Mouse (Mus musculus) retina, embryonic 14.5 days (tissue): ENCODE data around the gene Cys1.
"Not testable (repeated sequence)": the region's sequence is repeated elsewhere in the genome, so short reads cannot be mapped to it uniquely, and the experiment has no call there.

Experiments used
- DNase-seq: peaks from one replicate; pipeline ENCODE4 v3.0.0-alpha.2; 2015; ENCODE audit warnings: low spot score

The Cys1 gene

DNA sequence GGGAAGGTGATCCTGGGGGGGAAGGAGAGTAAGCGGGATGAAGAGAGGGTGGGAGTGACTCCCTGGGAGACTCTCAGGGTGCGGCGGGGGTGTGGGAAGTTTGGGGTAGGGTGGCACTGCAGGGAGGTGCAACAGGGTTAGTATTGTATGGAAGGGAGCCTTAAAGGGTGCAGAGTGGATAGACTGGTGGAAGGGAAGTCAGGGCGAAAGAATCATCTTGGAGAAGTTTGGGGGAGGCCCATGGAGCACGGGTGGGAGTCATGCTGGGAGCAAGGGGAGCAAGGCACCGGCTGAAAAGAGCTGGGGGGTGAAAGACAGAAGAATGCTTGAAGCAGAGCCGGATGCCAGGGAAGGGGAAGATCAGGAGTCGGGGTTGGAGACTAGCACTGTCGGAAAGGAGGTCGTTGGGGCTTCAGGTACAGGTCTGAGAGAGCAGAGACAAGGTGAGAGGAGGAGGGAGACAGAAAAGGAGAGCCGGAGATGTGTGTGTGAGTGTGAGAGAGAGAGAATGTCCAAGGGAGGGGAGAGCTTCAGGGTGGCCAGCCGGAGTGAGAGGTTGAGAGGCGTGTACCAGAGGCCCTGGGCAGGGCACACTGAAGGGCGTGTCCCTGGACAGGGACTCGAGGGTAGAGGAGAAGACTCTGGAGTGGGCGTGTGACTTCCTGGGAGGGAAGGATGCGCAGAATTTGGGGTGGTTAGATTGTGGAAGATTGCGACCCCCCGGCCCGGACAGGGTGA lies at the start of gene Cys1:
TSS of gene Cys1 (minus strand) at position 528 of the 738 bp plus-strand sequence.
- peak; percentile 21 for DNase-seq

DNA sequence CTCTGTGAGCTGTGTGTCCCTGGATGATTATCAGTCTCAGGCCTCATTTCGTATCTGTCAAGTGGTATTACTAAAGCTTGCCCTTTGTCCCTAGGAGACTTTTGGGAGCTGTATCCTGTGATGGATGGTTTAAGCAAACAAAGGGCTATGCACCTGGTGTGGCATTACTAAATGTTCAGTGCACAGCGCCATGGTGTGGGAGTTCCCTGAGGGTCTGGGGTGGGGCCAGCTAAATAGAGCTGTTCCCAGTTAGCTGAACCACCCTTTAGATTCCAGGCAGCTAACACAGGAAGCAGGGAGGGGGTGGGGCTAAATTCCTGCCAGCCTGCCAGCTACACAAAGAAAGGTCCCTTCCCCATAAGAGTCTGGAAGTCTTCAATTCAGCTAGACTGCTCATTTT lies 42.8 kb upstream of the Cys1 start:
- DNase-seq, result peak; percentile 32

DNA sequence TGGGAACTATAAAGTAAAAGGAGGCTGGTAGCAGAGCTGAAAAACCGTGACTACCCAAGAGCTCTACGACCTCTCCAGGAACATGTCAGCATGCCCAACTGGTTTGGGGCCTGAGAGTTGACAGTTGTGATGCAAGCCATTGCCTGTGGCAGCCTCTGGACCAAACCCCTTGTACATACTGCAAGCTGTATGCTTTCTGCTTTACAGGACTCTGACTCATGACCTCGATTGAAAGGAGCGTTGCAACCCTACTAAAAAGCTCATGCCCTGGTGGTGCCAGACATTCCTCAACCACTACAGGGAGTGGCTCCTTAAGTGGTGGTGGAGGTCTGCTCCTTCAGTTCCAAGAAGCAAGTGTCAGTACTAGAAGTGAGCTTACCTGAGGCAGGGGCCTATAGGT lies 42.2 kb upstream of the Cys1 start:
- no peak for DNase-seq

DNA sequence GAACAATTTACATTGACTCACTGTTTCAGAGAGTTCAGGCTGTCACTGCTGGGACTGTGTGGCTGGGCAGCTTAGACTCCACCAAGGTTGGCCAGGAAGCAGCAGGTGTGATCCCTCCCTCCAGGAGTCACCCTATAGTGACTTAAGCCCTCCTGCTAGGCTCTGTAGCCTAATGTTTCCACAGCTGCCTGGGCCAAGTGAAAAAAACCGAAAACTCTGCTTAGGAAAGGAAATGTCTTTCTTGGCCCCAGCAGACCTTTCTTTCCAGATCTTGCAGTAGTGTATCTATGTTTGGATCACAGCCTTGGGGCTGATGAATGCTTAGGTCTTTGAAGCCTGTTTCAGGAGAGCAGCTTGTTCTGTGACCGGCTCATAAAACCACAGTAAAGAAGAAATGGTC lies 41.8 kb upstream of the Cys1 start:
- DNase-seq, result no peak

DNA sequence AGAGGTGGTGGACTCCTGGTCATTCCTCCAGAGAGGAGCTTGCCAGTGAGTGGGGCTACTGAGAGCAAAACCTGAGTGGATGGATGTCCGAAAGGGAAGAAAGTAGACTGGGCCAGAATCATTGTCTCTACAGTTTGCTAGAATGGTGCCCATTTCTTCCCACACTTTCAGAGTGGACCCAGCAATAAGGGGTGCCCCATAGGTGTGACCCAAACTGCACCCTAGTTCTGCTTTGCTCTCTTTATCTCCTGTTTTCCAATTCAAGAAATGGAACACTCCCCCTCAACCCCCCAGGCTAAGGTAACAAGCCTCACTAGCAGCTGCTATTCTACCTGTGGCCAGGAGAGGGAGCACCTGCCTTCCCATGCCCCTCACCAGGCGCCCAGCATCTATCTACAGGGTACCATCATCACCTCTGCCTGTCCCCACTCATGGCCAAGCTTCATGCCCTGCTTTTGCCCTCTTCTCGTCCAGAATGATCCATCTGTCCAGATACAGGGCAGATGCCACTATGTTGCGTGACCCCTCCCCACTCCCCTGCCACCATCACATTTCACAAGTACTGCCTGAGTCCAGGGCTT lies 35.2 kb upstream of the Cys1 start:
- peak; percentile 74 for DNase-seq

DNA sequence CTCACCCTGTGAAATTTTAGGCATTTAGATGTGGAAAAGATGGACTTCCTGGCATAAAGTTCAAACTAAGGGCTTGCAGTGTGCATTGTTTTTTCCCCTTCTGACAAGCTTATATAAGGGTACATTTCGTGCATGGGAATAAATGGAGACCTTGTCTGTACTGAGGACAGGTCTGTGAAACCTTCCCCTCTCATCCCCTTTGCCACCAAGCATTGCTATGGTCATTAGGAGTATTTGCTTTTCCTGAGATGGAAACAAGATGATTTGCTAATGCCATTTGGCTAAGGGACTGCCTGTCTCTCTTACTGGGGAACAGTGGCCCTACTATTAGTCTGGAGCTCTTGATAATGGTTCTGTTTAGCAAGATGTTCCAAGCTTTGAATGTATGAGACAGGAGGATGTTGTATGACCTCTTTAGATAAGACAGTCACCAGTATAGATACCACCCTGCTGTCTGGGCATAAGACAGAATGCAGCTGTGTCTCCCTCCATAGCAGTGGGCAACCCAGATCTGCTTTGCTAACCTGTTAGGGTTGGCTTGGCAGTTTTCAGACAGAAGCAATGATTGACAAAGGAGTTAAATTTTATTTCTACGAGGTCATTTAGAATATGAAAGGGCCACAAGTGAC lies 33.8 kb upstream of the Cys1 start:
- no peak for DNase-seq

DNA sequence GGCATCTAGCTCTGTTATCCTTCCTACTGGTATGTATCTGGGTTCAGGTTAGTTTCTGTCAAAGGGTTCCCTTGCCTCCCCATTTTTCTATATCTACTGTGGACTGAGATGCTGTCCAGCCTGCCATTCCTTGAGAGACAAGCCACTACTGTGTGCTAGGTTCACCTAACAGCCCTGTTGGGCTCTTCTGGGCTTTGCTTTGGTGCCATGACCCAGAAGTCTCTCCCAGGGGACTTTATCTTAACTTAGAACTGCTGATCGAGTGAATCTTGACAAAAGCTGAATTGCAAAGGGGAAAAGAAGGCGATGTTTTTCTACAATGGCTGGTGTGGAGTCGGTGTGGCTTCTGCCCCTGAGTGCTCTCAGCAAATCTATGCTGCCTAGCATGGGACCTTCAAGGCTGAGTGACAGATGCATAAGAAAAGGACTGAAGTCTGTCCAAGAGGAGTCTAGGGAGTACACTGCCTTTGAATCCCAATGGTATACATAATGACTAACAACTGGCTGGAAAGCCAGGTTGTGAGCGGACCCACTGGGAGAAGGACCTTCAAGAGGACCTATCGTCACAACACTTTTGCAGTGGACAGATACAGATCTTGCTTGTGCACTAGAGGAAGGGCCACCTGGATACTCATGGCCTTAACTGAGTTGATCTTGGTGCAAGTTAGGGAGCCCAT lies 33.1 kb upstream of the Cys1 start:
- no peak for DNase-seq

DNA sequence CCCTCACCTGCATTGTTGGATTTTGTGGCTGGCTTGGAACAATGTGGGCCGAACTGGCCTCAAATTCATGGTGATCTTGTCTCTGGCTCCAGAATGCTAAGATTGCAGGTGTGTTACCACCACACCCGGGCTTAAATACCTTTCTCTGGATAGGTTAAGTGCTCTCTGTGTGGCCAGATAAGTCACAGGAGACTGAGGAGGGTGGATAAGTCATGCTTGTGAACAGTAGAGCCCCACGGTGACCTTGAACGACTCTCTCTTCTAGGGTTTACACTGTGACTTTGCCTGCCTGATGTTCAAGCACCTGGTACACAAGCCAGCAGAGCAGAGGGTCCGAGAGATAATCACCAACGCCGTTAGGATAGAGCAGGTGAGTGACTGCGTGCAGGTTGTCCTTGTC lies 30.8 kb upstream of the Cys1 start:
- no peak for DNase-seq

DNA sequence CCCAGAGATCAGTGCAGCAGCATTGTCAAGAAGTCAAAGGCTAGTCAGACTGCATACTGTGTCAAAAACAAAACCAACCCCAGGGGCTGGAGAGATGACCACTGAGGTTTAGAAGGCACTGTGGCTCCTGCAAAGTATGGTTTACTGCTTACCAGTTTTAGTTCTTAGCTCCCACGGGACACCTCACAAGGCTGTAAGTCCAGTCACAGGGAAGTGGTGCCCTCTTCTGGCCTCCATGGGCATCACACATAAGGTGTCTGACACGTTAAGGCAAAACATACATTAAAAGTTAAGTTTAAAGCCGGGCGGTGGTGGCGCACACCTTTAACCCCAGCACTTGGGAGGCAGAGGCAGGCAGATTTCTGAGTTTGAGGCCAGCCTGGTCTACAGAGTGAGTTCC lies 29.1 kb upstream of the Cys1 start:
- peak; percentile 43 for DNase-seq

DNA sequence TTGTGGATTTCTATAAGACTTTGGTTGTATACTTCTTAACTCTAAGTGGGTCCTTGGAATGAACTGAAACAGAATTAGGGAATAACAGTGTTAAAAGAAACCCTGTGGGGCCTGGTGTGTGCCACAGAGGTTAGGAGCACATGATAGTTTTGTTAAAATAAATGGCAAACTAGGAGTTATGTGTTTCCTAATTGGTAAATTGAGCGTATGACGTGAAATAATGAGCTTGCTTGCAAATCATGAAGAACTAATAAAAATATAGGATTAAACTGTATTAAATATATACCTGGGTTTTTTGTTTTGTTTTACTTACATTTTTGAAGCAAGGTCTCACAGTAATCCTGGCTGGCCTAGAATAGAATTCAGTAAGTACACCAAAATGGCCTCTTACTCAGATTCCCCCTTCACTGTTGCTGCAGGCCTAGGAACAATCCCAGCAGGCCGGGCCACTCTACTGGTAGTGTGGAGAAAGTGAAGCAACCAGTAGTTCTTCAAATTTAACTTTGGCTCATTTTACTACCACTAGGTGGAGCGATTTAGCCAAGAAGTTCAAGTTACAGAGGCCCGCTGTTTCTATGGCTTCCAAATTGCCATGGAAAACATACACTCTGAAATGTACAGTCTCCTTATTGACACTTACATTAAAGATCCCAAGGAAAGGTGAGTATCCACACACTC lies 28.4 kb upstream of the Cys1 start:
- DNase-seq, result peak; percentile 93

DNA sequence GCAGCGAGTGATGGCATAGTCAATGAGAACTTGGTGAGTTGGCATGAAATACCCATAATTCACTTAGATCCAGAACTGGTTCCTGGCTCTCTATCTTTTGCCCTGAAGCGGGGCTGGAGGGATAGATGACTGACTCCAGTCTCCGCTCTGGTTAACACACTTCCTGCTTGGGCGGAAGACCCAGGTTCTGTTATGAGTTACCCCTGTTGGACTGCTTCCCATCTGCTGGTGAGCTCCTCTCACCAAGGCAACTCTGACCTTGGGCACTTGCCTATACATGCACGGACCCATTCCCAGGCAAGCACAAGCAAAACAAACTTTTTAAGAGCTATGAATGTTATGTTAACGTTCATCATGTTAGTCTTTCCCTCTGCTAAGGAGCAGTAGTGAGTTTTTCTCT lies 27.8 kb upstream of the Cys1 start:
- DNase-seq, result peak; percentile 20

DNA sequence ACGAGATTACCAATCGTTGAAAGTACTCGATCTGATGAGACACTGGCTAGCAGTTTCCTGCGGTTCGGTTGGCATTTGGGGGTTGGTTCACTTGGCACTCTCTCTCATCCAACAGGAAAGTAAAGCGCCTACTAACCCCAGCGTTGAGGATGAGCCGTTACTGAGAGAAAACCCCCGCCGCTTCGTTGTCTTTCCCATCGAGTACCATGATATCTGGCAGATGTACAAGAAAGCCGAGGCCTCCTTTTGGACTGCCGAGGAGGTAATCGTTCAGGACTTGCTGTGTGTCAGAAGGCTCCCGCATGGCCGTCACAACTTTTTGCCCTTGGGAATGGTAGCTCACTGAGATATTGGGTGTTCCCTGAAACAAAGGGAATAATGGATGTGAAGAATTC lies 27.2 kb upstream of the Cys1 start:
- DNase-seq, result no peak

DNA sequence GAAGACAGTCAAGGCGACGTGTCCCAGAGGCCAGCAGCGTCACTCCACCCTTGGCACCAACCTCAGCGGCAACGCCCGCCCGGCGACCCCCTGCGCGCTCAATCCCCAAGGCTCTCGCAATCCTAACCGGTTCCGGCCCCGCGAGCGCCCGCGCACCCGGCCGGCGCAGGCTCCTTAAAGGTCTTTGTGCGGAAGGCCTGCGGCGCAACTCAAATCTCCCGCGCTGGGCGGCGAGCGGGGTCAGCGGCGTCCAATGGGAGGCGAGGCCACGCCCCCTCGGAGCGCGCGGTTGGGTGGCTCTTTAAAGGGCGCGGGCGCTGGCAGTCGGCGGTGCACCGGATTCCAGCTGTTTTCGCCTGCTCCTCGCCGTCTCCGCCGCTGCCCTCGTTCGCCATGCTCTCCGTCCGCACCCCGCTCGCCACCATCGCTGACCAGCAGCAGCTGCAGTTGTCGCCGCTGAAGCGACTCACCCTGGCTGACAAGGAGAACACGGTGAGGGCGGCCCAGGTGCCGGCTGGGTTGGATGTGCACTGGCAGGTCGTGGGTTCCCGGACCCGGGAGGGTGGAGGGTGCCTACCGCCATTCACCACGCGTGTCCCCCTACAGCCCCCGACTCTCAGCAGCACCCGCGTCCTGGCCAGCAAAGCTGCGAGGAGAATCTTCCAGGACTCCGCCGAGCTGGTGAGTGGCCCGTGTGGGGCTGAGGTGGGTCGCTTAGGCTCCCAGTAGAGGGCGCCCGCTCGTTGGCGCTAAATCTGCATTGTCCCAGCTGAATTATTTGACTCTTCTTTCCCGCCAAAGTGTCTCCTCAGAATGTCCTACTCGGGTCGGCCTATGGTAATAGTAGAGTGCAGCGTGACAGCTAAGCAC lies 26.6 kb upstream of the Cys1 start, which contains the start of gene Rrm2:
TSS of gene Rrm2 (plus strand) at position 288 of the 870 bp plus-strand sequence.
- peak; percentile 98 for DNase-seq

DNA sequence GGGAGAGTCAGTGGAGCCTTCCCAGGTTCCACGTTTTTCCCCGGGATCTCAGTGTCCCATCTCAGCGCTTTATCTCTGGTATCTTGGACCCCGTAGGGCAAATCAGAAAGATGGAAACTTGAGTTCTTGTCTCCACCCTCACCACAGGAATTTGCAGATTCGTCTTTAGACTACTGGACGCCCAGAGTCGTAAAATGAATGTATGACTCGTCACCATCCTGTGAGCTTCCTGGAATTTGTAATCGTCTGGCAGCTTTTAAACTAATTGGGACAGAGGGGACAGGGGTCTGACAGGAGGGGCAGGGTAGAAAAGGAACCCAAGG lies 25.8 kb upstream of the Cys1 start:
- peak; percentile 42 for DNase-seq

DNA sequence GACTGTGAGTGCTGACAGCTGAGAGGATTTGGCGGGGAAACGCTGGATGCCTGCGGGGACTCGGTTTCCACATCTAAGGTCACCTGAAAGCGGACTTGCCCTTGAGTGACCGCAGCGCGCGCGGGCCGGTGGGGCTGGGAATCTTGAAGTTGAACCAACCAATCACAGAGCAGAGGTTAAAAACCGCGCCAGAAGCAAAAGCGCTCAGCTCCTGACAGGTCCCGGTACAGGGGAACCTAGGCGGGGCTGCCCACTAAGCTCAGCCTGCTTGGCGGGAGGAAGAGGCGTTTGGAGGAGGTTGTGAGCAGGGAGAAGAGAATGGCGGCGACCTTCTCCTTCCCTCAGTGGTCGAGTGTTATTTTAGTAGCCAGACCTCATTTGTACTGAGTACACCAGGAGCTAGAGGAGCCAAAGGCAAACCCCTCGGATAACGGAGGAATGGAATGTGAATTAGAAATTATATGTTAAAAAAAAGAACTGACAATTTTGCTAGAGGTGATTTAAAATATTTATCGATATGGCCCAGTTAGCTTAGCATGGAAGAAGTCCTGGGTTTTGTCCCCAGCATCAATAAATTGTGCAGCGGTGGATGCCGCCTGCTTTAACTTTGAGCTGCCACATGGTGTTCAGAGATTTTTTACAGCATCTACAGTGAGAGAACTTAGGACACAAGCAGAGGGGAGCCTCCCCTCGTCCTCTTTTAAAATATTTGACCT lies 25.3 kb upstream of the Cys1 start:
- DNase-seq, result peak; percentile 62

DNA sequence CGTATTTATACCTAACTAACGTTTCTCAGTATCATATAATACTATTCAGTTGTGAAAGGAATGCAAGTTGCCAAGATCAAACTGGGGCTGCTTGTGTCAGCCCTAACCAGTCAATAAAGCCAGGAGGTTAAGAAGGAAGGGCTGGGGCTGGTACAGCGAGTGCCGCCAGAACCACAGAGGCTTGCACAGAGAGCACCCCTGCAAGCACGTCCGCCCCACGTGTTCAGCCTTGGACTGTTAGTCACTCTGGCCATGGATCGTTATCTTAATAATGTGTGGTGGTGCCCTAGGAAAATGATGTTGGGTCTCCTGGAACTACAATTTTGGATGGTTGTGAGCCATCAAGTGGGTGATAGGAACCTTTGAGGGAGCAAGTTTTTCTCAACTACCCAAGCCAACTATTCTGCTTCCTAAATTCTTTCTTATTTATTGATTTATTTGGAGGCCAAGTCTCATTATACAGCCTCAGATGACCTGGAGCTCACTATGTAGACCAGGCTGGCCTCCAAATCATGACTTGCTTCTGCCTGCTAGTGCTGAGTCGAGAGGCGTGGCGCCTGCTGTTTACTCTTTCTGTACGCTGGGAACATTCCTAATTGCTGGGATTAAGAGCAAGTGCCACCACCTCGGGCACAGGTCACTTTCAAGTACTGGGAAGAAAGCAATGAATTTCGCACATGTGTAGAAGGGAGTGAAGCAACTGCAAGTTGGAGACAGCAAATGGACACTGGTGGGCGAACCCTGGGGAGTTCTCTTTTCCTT lies 24.1 kb upstream of the Cys1 start:
- no peak for DNase-seq

DNA sequence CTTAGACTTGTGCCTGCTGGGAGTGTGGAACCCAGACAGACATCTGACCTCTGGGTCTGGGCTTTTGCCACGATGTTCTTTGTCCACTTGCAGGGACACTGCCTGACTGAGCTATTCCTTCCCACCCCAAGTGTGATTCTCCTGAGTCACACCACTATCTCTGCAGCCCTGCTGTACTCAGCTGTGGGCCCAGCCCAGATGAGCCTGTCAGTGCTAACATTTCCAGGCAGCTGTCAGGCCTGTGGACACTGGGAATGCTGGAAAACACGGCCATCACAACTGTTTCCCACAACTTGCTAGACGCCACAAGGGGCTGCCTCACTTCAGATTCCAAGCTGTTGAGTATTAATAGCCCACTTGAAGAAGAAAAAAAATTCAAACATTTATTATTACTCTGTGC lies 21.4 kb upstream of the Cys1 start:
- DNase-seq, result no peak

DNA sequence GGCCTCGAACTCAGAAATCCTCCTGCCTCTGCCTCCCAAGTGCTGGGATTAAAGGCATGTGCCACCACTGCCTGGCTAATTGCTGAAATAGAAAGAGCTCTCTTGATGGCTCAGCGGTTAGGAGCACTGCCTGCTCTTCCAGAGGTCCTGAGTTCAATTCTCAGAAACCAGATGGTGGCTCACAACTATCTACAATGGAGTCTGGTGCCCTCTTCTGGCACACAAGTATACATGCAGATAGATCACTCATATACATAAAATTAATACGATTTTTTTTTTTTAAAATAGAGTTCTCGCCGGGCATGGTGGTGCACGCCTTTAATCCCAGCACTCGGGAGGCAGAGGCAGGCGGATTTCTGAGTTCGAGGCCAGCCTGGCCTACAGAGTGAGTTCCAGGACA lies 20.0 kb upstream of the Cys1 start:
- DNase-seq, result not testable (repeated sequence)

DNA sequence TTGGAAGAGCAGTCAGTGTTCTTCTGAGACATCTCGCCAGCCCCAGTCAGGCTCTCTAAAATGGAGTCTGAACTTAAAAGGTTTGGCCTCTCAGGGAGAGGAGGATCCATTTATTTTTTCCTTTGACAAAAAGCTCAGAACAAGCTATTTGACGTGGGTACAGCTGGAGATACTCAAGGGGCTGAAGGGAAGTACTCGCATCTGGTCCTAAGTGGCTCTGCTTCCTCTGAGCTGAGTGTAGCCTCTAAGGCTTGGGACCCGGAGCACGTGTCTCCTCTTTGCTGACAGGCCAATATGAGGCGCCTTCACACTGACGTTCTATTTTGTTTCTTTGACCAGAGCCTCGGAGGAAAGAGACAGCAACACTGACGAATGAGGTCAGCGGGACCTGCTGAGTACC lies 18.0 kb upstream of the Cys1 start:
- no peak for DNase-seq

DNA sequence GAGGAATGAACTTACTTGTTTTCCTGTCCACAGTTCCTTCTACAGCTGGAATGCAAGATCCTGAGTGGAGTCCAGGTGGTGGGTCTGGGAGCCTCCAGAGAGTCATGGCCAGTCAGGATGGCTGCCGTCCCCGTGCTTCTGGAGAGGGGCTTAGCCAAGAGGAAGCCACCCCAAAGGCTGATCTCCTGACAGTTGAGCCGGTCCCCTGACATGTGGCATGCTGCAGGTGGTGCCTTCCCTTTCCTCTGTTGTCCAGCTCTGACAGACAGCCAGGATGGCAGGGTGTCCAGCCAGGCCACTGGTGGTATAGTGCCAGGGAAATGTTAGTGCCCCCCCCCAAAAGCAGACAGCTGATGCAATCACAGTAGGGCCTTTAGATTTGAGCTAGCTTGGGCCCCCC lies 16.9 kb upstream of the Cys1 start:
- DNase-seq, result no peak
